ENCODE assay signal across 13 mouse cellular contexts in genomic region chr17:27036465-27036864, GRCm38 (mm10). TPM values are rescaled to one million over a fixed set of nuclear protein-coding genes. Genes with fewer than 3 reads are reported as not detected.
DNase-seq lines count a peak whose midpoint lies in the region; ATAC-seq and TF ChIP-seq lines count a peak whose summit lies in the region.
"Had no signal": no experiment of that assay in that cellular context is flagged by ENCODE, and none has a peak within 500 bp of the region (broad histone marks: within the 10 kb centered on the region; RNA-seq: fewer than 3 reads in every experiment).

No protein-coding gene starts in this region.

- no peak overlapping the region for H3K27ac ChIP-seq in forebrain, embryonic 16.5 days (ENCODE audit: low read length)
- no peak overlapping the region for H3K27ac ChIP-seq in forebrain, embryonic 15.5 days (replicated peaks)
- peak overlapping the region; percentile 15; the same call in 1 of the 2 replicates for H3K27ac ChIP-seq in intestine, embryonic 16.5 days (ENCODE audit: low read length)
- H3K27ac ChIP-seq in intestine, postnatal 0 days (ENCODE audit: low read depth, low read length): no peak overlapping the region
- 0 out of 2 replicates have a peak overlapping the region, but pooled peaks have one; percentile 22 for H3K27ac ChIP-seq in embryonic facial prominence, embryonic 15.5 days (replicated peaks)

- WGBS in forebrain, embryonic 16.5 days: 80% methylated on average over 7 of the region's 7 CpGs
- WGBS in forebrain, embryonic 15.5 days: 72% methylated on average over 7 of the region's 7 CpGs
- 68% methylated on average over 7 of the region's 7 CpGs for WGBS in intestine, embryonic 16.5 days
- 78% methylated on average over 7 of the region's 7 CpGs for WGBS in intestine, postnatal 0 days
- WGBS in embryonic facial prominence, embryonic 15.5 days: 64% methylated on average over 7 of the region's 7 CpGs

- no peak overlapping the region for H3K4me2 ChIP-seq in forebrain, embryonic 16.5 days (ENCODE audit: low read length)
- no peak overlapping the region for H3K4me2 ChIP-seq in forebrain, embryonic 15.5 days (replicated peaks)
- no peak overlapping the region for H3K4me2 ChIP-seq in intestine, embryonic 16.5 days (ENCODE audit: low read depth, low read length)
- no peak overlapping the region for H3K4me2 ChIP-seq in intestine, postnatal 0 days (replicated peaks; ENCODE audit: low read depth)
- H3K4me2 ChIP-seq in embryonic facial prominence, embryonic 15.5 days (replicated peaks): no peak overlapping the region

- no peaks in the 10 kb centered on the region for H3K36me3 ChIP-seq in forebrain, embryonic 16.5 days (ENCODE audit: control insufficient read depth, insufficient read depth)
- no peaks in the 10 kb centered on the region for H3K36me3 ChIP-seq in forebrain, embryonic 15.5 days
- H3K36me3 ChIP-seq in intestine, embryonic 16.5 days (ENCODE audit: control insufficient read depth, insufficient read depth, low read length): no peaks in the 10 kb centered on the region
- no peaks in the 10 kb centered on the region for H3K36me3 ChIP-seq in intestine, postnatal 0 days (ENCODE audit: control insufficient read depth, insufficient read depth)
- no peaks in the 10 kb centered on the region for H3K36me3 ChIP-seq in embryonic facial prominence, embryonic 15.5 days
- H3K36me3 ChIP-seq: G1E had no signal

- ATAC-seq in forebrain, embryonic 16.5 days: no peak
- ATAC-seq in forebrain, embryonic 15.5 days (replicated peaks): no peak
- ATAC-seq in intestine, embryonic 16.5 days: no peak
- no peak for ATAC-seq in intestine, postnatal 0 days
- no peak for ATAC-seq in embryonic facial prominence, embryonic 15.5 days (ENCODE audit: insufficient number of reproducible peaks, low FRiP score, low TSS enrichment, low read depth)
- ATAC-seq in megakaryocyte, adult 5-6 weeks (ENCODE audit: poor library complexity, severe bottlenecking): no peak
- ATAC-seq: forebrain, postnatal 0 days; midbrain, embryonic 16.5 days had no signal

- TF ChIP-seq CTCF in intestine, postnatal 0 days (IDR thresholded peaks at IDR 0.05; ENCODE audit: low read depth): no peak

- 0 out of 2 replicates have a peak overlapping the region, but pooled peaks have one; percentile 9 for H3K9ac ChIP-seq in forebrain, embryonic 16.5 days (replicated peaks; ENCODE audit: low read depth, low read length)
- no peak overlapping the region for H3K9ac ChIP-seq in forebrain, embryonic 15.5 days (replicated peaks)
- no peak overlapping the region; the same call in 1 of the 2 replicates for H3K9ac ChIP-seq in intestine, embryonic 16.5 days (ENCODE audit: low read depth, low read length)
- H3K9ac ChIP-seq in intestine, postnatal 0 days (ENCODE audit: low read depth, low read length): no peak overlapping the region
- no peak overlapping the region for H3K9ac ChIP-seq in embryonic facial prominence, embryonic 15.5 days
- H3K9ac ChIP-seq: forebrain, postnatal 0 days had no signal

- H3K27me3 ChIP-seq in forebrain, embryonic 16.5 days (replicated peaks; ENCODE audit: control insufficient read depth, insufficient read depth, low read length): no peaks in the 10 kb centered on the region
- H3K27me3 ChIP-seq in forebrain, embryonic 15.5 days: no peaks in the 10 kb centered on the region
- H3K27me3 ChIP-seq in intestine, embryonic 16.5 days (replicated peaks; ENCODE audit: control insufficient read depth, insufficient read depth, low read length): no peaks in the 10 kb centered on the region
- H3K27me3 ChIP-seq in intestine, postnatal 0 days (replicated peaks; ENCODE audit: control insufficient read depth, insufficient read depth, low read length): no peaks in the 10 kb centered on the region
- H3K27me3 ChIP-seq in embryonic facial prominence, embryonic 15.5 days: no peaks in the 10 kb centered on the region

- H3K4me1 ChIP-seq in forebrain, embryonic 16.5 days (replicated peaks; ENCODE audit: control insufficient read depth, insufficient read depth, low read length): peaks cover 12% of the 10 kb centered on the region
- peaks cover 19% of the 10 kb centered on the region for H3K4me1 ChIP-seq in forebrain, embryonic 15.5 days
- peaks cover 41% of the 10 kb centered on the region for H3K4me1 ChIP-seq in intestine, embryonic 16.5 days (ENCODE audit: control insufficient read depth, insufficient read depth, low read length)
- peaks cover 9% of the 10 kb centered on the region for H3K4me1 ChIP-seq in intestine, postnatal 0 days (replicated peaks; ENCODE audit: control insufficient read depth, insufficient read depth, low read length)
- peaks cover 63% of the 10 kb centered on the region for H3K4me1 ChIP-seq in embryonic facial prominence, embryonic 15.5 days

- DNase-seq in lung, postnatal 25 days (ENCODE audit: low spot score): peak; percentile 46
- DNase-seq in cerebellum, adult 11 months: no peak
- DNase-seq: cerebellum, adult 9-10 months; forebrain, postnatal 0 days; right cerebral cortex, postnatal 25 days had no signal

- H3K9me3 ChIP-seq in forebrain, embryonic 16.5 days (ENCODE audit: control insufficient read depth, low read length): no peaks in the 10 kb centered on the region
- no peaks in the 10 kb centered on the region for H3K9me3 ChIP-seq in forebrain, embryonic 15.5 days
- H3K9me3 ChIP-seq in intestine, embryonic 16.5 days (ENCODE audit: control insufficient read depth, low read length): no peaks in the 10 kb centered on the region; the same call in 1 of the 2 replicates
- H3K9me3 ChIP-seq in intestine, postnatal 0 days (ENCODE audit: control insufficient read depth): no peaks in the 10 kb centered on the region
- no peaks in the 10 kb centered on the region for H3K9me3 ChIP-seq in embryonic facial prominence, embryonic 15.5 days (replicated peaks)
- H3K9me3 ChIP-seq: G1E had no signal

- no peak overlapping the region for H3K4me3 ChIP-seq in forebrain, embryonic 16.5 days (replicated peaks; ENCODE audit: low read length)
- H3K4me3 ChIP-seq in forebrain, embryonic 15.5 days: no peak overlapping the region
- H3K4me3 ChIP-seq in intestine, embryonic 16.5 days (ENCODE audit: low read length): no peak overlapping the region
- no peak overlapping the region for H3K4me3 ChIP-seq in intestine, postnatal 0 days (ENCODE audit: low read depth, low read length)
- H3K4me3 ChIP-seq in embryonic facial prominence, embryonic 15.5 days (replicated peaks): no peak overlapping the region

RNA-seq across cellular contexts. Expression of gene Bak1, which starts 7.7 kb away (rescaled TPM):
- 2.2 and 2.7 TPM in 2 replicates for polyA plus RNA-seq in forebrain, embryonic 16.5 days (2015; fragmentation: Nextera tagmentation; extraction: Ambion mirVana)
- polyA plus RNA-seq in forebrain, embryonic 15.5 days (2015; fragmentation: Nextera tagmentation; extraction: Ambion mirVana): 2.3 and 2.7 TPM in 2 replicates
- 8.5 and 10.3 TPM in 2 replicates for polyA plus RNA-seq in intestine, embryonic 16.5 days (2015; fragmentation: Nextera tagmentation; extraction: Ambion mirVana)
- 18.1 and 18.2 TPM in 2 replicates for polyA plus RNA-seq in intestine, postnatal 0 days (2015; fragmentation: Nextera tagmentation; extraction: Ambion mirVana)
- polyA plus RNA-seq in embryonic facial prominence, embryonic 15.5 days (2015; fragmentation: Nextera tagmentation; extraction: Ambion mirVana): 5.6 and 7.3 TPM in 2 replicates
- total RNA-seq in megakaryocyte, adult 5-6 weeks (2015): 115 and 120 TPM in 2 replicates
- total RNA-seq in megakaryocyte, adult 5-6 weeks (2017): 70.4 and 71.5 TPM in 2 replicates

RNA-seq across cellular contexts. Expression of gene Itpr3, which starts 20.6 kb away (rescaled TPM):
- polyA plus RNA-seq in forebrain, embryonic 16.5 days (2015; fragmentation: Nextera tagmentation; extraction: Ambion mirVana): 0.63 and 0.73 TPM in 2 replicates
- 0.43 and 0.46 TPM in 2 replicates for polyA plus RNA-seq in forebrain, embryonic 15.5 days (2015; fragmentation: Nextera tagmentation; extraction: Ambion mirVana)
- 12.1 and 16.5 TPM in 2 replicates for polyA plus RNA-seq in intestine, embryonic 16.5 days (2015; fragmentation: Nextera tagmentation; extraction: Ambion mirVana)
- 6.1 and 7.2 TPM in 2 replicates for polyA plus RNA-seq in intestine, postnatal 0 days (2015; fragmentation: Nextera tagmentation; extraction: Ambion mirVana)
- polyA plus RNA-seq in embryonic facial prominence, embryonic 15.5 days (2015; fragmentation: Nextera tagmentation; extraction: Ambion mirVana): 5.3 TPM in 2 replicates
- total RNA-seq in megakaryocyte, adult 5-6 weeks (2015): 5.9 and 6.2 TPM in 2 replicates
- total RNA-seq in megakaryocyte, adult 5-6 weeks (2017): 10.9 and 12.2 TPM in 2 replicates

Comparison
In these comparisons a context has a peak if more than half of its experiments do, and no peak if none do; other contexts are left out.
1. H3K27ac ChIP-seq: peak in intestine, embryonic 16.5 days (single experiment) and embryonic facial prominence, embryonic 15.5 days (single experiment); none in forebrain, embryonic 16.5 days (single experiment), forebrain, embryonic 15.5 days (single experiment) and intestine, postnatal 0 days (single experiment).